Mouse (Mus musculus): Measurements from ENCODE around the gene Sprr2k. TPM values are rescaled to one million over a fixed set of nuclear protein-coding genes. Genes with fewer than 3 reads are reported as not detected.
"Not testable (repeated sequence)": the region's sequence is repeated elsewhere in the genome, so short reads cannot be mapped to it uniquely, and the experiment has no call there.

The Sprr2k gene
- polyA plus RNA-seq, 1 experiment = not detected

- TF ChIP-seq CTCF (IDR thresholded peaks at IDR 0.05; ENCODE audit: extremely low read depth, insufficient read length, insufficient replicate concordance, low read depth, low read length) (no peak), POLR2A (IDR thresholded peaks at IDR 0.05; ENCODE audit: low read depth, low read length) (no peak)
- H3K4me1 ChIP-seq (ENCODE audit: control insufficient read depth, insufficient read depth, insufficient read length, low read length) = no peaks in the 10 kb centered on the region
- H3K36me3 ChIP-seq (ENCODE audit: control insufficient read depth, insufficient read depth, low read length) = no peaks in the 10 kb centered on the region
- 82% methylated on average over 3 of the region's 3 CpGs for WGBS
- no peak overlapping the region for H3K4me3 ChIP-seq (ENCODE audit: low read depth, low read length)
- H3K27ac ChIP-seq (ENCODE audit: insufficient read depth, low read depth, low read length) = no peak overlapping the region
- no peaks in the 10 kb centered on the region for H3K27me3 ChIP-seq (ENCODE audit: control insufficient read depth, insufficient read depth, low read length)
These were observed 7.8 kb downstream of the Sprr2k start for GRCm38 (mm10) chr3:92440177-92440576.

GRCm38 (mm10) chr3:92455151-92455550 is 22.8 kb downstream of the Sprr2k start:
- H3K4me1 ChIP-seq (ENCODE audit: control insufficient read depth, insufficient read depth, insufficient read length, low read length) = no peaks in the 10 kb centered on the region
- no peak overlapping the region for H3K4me3 ChIP-seq (ENCODE audit: low read depth, low read length)
- no peak overlapping the region for H3K27ac ChIP-seq (ENCODE audit: insufficient read depth, low read depth, low read length)
- no peaks in the 10 kb centered on the region for H3K36me3 ChIP-seq (ENCODE audit: control insufficient read depth, insufficient read depth, low read length)
- H3K27me3 ChIP-seq (ENCODE audit: control insufficient read depth, insufficient read depth, low read length) = no peaks in the 10 kb centered on the region
- WGBS = 89% methylated on average over 5 of the region's 5 CpGs
- TF ChIP-seq POLR2A (IDR thresholded peaks at IDR 0.05; ENCODE audit: low read depth, low read length) (no peak), CTCF (IDR thresholded peaks at IDR 0.05; ENCODE audit: extremely low read depth, insufficient read length, insufficient replicate concordance, low read depth, low read length) (no peak)

DNA sequence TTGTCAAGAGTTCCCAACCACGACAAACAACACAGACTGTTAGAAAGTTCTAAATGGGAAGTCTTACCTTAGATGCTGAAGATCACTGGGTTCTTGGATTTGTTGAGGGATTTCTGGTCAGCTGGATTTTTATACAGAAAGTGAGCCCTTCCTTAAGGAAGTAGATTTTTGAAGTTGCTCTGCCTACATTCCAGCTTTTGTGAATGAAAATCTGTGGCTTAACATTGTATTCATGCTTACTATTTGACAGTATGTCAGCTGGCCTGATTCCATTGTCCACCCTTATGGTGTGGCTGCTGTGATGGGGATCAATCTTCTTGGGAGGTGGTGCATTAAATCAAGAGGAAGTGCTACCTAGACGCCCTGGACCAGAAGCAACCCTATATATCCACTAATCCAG is 26.2 kb downstream of the Sprr2k start, which contains the start of gene Sprr3:
Gene Sprr3 (minus strand): TSS at position 101 of the 400 bp plus-strand sequence.
- WGBS = 64% methylated on average over 2 of the region's 2 CpGs
- no peaks in the 10 kb centered on the region for H3K27me3 ChIP-seq (ENCODE audit: control insufficient read depth, insufficient read depth, low read length)
- no peaks in the 10 kb centered on the region for H3K36me3 ChIP-seq (ENCODE audit: control insufficient read depth, insufficient read depth, low read length)
- no peak within 1 kb of the TSS for H3K4me3 ChIP-seq (ENCODE audit: low read depth, low read length)
- TF ChIP-seq CTCF (IDR thresholded peaks at IDR 0.05; ENCODE audit: extremely low read depth, insufficient read length, insufficient replicate concordance, low read depth, low read length) = no peak
- no peak for TF ChIP-seq POLR2A (IDR thresholded peaks at IDR 0.05; ENCODE audit: low read depth, low read length)
- no peak within 1 kb of the TSS for H3K27ac ChIP-seq (ENCODE audit: insufficient read depth, low read depth, low read length)
- H3K4me1 ChIP-seq (ENCODE audit: control insufficient read depth, insufficient read depth, insufficient read length, low read length) = no peaks in the 10 kb centered on the region

- no peak for TF ChIP-seq POLR2A (IDR thresholded peaks at IDR 0.05; ENCODE audit: low read depth, low read length)
- no peak for TF ChIP-seq CTCF (IDR thresholded peaks at IDR 0.05; ENCODE audit: extremely low read depth, insufficient read length, insufficient replicate concordance, low read depth, low read length)
- Histone ChIP-seq H3K27ac (ENCODE audit: insufficient read depth, low read depth, low read length) (no peak overlapping the region), H3K4me1 (ENCODE audit: control insufficient read depth, insufficient read depth, insufficient read length, low read length) (no peaks in the 10 kb centered on the region), H3K4me3 (ENCODE audit: low read depth, low read length) (no peak overlapping the region), H3K27me3 (ENCODE audit: control insufficient read depth, insufficient read depth, low read length) (no peaks in the 10 kb centered on the region), H3K36me3 (ENCODE audit: control insufficient read depth, insufficient read depth, low read length) (no peaks in the 10 kb centered on the region)
- 80% methylated on average over 1 of the region's 1 CpGs for WGBS
These were observed 34.2 kb downstream of the Sprr2k start for GRCm38 (mm10) chr3:92466576-92466975.

DNA sequence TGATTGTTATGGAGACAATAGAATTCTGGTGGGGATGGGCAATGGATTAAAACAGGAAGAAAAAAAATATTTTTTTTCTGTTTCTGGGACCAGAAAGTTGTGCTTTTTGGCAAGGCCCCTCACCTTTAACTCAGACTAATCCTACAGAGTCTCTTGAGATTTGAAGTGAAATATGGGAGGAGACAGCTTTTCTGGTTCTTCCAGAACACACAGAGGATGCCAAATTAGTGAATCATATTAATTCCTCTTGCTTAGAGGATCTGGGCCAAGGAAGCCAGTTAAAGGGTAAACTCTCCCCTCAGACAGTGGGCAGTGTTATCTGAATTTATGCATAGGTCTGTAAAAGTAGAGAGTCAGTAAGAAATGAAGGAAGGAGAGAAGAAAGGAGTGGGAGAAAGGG is 35.0 kb downstream of the Sprr2k start:
- Histone ChIP-seq H3K36me3 (ENCODE audit: control insufficient read depth, insufficient read depth, low read length) (no peaks in the 10 kb centered on the region), H3K27me3 (ENCODE audit: control insufficient read depth, insufficient read depth, low read length) (no peaks in the 10 kb centered on the region)
- no peak for TF ChIP-seq CTCF (IDR thresholded peaks at IDR 0.05; ENCODE audit: extremely low read depth, insufficient read length, insufficient replicate concordance, low read depth, low read length)
- TF ChIP-seq POLR2A (IDR thresholded peaks at IDR 0.05; ENCODE audit: low read depth, low read length) = no peak

DNA sequence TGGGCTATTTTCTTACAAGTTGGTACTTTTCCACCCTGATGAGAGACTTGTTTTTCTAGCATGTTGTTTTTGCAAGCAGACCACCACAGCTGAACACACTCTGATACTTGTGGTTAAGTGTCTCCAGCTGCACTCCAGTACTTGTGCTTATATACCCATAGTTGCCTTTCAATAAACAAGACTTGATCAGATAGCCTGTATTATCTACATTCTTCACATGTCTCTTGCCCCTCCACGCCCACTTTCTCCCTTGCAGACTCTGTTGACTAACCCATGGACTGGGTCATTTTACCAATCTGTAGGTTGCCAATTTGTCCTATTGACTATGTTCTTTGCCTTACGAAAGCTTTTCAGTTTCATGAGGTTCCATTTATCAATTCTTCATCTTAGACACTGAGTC is 37.7 kb downstream of the Sprr2k start:
- Histone ChIP-seq H3K27ac (ENCODE audit: insufficient read depth, low read depth, low read length) (no peak overlapping the region), H3K4me3 (ENCODE audit: low read depth, low read length) (no peak overlapping the region), H3K36me3 (ENCODE audit: control insufficient read depth, insufficient read depth, low read length) (no peaks in the 10 kb centered on the region), H3K27me3 (ENCODE audit: control insufficient read depth, insufficient read depth, low read length) (no peaks in the 10 kb centered on the region), H3K4me1 (ENCODE audit: control insufficient read depth, insufficient read depth, insufficient read length, low read length) (no peaks in the 10 kb centered on the region)
- TF ChIP-seq CTCF (IDR thresholded peaks at IDR 0.05; ENCODE audit: extremely low read depth, insufficient read length, insufficient replicate concordance, low read depth, low read length) (no peak), POLR2A (IDR thresholded peaks at IDR 0.05; ENCODE audit: low read depth, low read length) (no peak)
- whole genome bisulfite sequencing = 60% methylated on average over 2 of the region's 2 CpGs

More for the DNA sequence above, 35.0 kb downstream of the Sprr2k start:
- Histone ChIP-seq H3K4me3 (ENCODE audit: low read depth, low read length) (no peak overlapping the region), H3K4me1 (ENCODE audit: control insufficient read depth, insufficient read depth, insufficient read length, low read length) (no peaks in the 10 kb centered on the region), H3K27ac (ENCODE audit: insufficient read depth, low read depth, low read length) (no peak overlapping the region)

DNA sequence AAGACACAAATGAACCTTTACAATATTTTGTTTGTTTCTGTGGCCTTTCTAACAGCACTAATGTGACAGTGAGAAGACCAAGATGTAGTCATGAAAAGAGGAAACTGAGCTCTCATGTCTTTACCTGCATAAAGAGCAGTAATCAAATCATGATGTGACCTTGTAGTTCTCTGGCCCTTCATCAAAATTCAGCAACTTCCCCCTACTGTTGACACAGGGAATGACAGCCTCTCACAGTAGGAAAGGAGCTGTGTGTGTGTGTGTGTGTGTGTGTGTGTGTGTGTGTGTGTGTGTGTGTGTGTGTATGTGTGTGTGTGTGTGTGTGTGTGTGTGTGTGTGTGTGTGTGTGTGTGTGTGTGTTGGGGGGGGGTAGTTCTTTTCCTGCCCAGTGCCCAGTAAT is 48.9 kb downstream of the Sprr2k start:
- H3K27ac ChIP-seq (ENCODE audit: insufficient read depth, low read depth, low read length); H3K4me3 ChIP-seq (ENCODE audit: low read depth, low read length): not testable (repeated sequence)

More for the DNA sequence above, 48.9 kb downstream of the Sprr2k start:
- H3K36me3 ChIP-seq (ENCODE audit: control insufficient read depth, insufficient read depth, low read length); H3K27me3 ChIP-seq (ENCODE audit: control insufficient read depth, insufficient read depth, low read length); H3K4me1 ChIP-seq (ENCODE audit: control insufficient read depth, insufficient read depth, insufficient read length, low read length): not testable (repeated sequence)

Other genes starting within 250 kb of the Sprr2k start
- 62.1 and 77.3 TPM in 2 replicates for gene Sprr2a1, start 216.8 kb upstream of the Sprr2k start, polyA plus RNA-seq (2012; rRNA removed)
- gene Sprr2a2, start 216.7 kb upstream of the Sprr2k start, polyA plus RNA-seq (2012; rRNA removed) = 35,085 and 54,275 TPM in 2 replicates
- gene Sprr2a3, start 147.2 kb upstream of the Sprr2k start, polyA plus RNA-seq (2012; rRNA removed) = 208 and 247 TPM in 2 replicates
- gene Sprr2b, start 116.0 kb upstream of the Sprr2k start, polyA plus RNA-seq (2012; rRNA removed) = not detected in 2 replicates
- not detected in 2 replicates for gene Sprr2d, start 93.4 kb upstream of the Sprr2k start, polyA plus RNA-seq (2012; rRNA removed)
- not detected in 2 replicates for gene Sprr2e, start 80.4 kb upstream of the Sprr2k start, polyA plus RNA-seq (2012; rRNA removed)
- not detected in 2 replicates for gene Sprr2f, start 67.4 kb upstream of the Sprr2k start, polyA plus RNA-seq (2012; rRNA removed)
- gene Sprr2h, start 46.9 kb upstream of the Sprr2k start, polyA plus RNA-seq (2012; rRNA removed) = not detected in 2 replicates
- gene Sprr2i, start 24.6 kb upstream of the Sprr2k start, polyA plus RNA-seq (2012; rRNA removed) = not detected in 2 replicates
- not detected in 2 replicates for gene Sprr2j-ps, start 14.5 kb upstream of the Sprr2k start, polyA plus RNA-seq (2012; rRNA removed)
- 3.7 and 8.0 TPM in 2 replicates for gene Gm9774, start 3.2 kb upstream of the Sprr2k start, polyA plus RNA-seq (2012; rRNA removed)
- not detected in 2 replicates for gene Sprr1b, start 6.2 kb downstream of the Sprr2k start, polyA plus RNA-seq (2012; rRNA removed)
- 0.19 TPM in 1 of 2 replicates, not detected in the other for gene Sprr3, start 26.1 kb downstream of the Sprr2k start, polyA plus RNA-seq (2012; rRNA removed)
- gene Sprr1a, start 53.3 kb downstream of the Sprr2k start, polyA plus RNA-seq (2012; rRNA removed) = 43.3 and 86.0 TPM in 2 replicates
- not detected in 2 replicates for gene Sprr4, start 67.9 kb downstream of the Sprr2k start, polyA plus RNA-seq (2012; rRNA removed)
- not detected in 2 replicates for gene 2310046K23Rik, start 101.9 kb downstream of the Sprr2k start, polyA plus RNA-seq (2012; rRNA removed)
- gene Ivl, start 141.2 kb downstream of the Sprr2k start, polyA plus RNA-seq (2012; rRNA removed) = 0.34 TPM in 1 of 2 replicates, not detected in the other
- 0.62 TPM in 1 of 2 replicates, not detected in the other for gene Smcp, start 156.4 kb downstream of the Sprr2k start, polyA plus RNA-seq (2012; rRNA removed)
- not detected in 2 replicates for gene 2210017I01Rik, start 174.9 kb downstream of the Sprr2k start, polyA plus RNA-seq (2012; rRNA removed)
- not detected in 2 replicates for gene Lce6a, start 189.1 kb downstream of the Sprr2k start, polyA plus RNA-seq (2012; rRNA removed)
- not detected in 2 replicates for gene Lce1a1, start 215.7 kb downstream of the Sprr2k start, polyA plus RNA-seq (2012; rRNA removed)
- gene Lce1b, start 224.3 kb downstream of the Sprr2k start, polyA plus RNA-seq (2012; rRNA removed) = not detected in 2 replicates
- not detected in 2 replicates for gene Lce1a2, start 237.7 kb downstream of the Sprr2k start, polyA plus RNA-seq (2012; rRNA removed)
- gene Lce1c, start 246.7 kb downstream of the Sprr2k start, polyA plus RNA-seq (2012; rRNA removed) = not detected in 2 replicates

Data from small intestine, adult 2 months (tissue).